Mouse (Mus musculus) adrenal gland, adult 18-20 months (tissue): ENCODE measurements around the gene Frat1. TPM values are rescaled to one million over a fixed set of nuclear protein-coding genes. Genes with fewer than 3 reads are reported as not detected.
A peak's percentile ranks its signal among the peaks of the same experiment; 100 is the strongest.
"Not testable (repeated sequence)": the region's sequence is repeated elsewhere in the genome, so short reads cannot be mapped to it uniquely, and the experiment has no call there.

Experiments used
- DNase-seq, 2 experiments: peaks; one replicate each; pipeline ENCODE4 v3.0.0; 2021 to 2022; ENCODE audit warnings: low spot score in 2 of 2
- total RNA-seq, 2 experiments: library from RNA; stranded (reverse); gene quantifications; 1 replicate in 1 of 2; 2 replicates in 1 of 2; pipeline ENCODE4 v1.2.3; 2021

Gene Frat1
- total RNA-seq, 2 experiments from 2014 or later, result 4.1 to 4.9 TPM

DNA sequence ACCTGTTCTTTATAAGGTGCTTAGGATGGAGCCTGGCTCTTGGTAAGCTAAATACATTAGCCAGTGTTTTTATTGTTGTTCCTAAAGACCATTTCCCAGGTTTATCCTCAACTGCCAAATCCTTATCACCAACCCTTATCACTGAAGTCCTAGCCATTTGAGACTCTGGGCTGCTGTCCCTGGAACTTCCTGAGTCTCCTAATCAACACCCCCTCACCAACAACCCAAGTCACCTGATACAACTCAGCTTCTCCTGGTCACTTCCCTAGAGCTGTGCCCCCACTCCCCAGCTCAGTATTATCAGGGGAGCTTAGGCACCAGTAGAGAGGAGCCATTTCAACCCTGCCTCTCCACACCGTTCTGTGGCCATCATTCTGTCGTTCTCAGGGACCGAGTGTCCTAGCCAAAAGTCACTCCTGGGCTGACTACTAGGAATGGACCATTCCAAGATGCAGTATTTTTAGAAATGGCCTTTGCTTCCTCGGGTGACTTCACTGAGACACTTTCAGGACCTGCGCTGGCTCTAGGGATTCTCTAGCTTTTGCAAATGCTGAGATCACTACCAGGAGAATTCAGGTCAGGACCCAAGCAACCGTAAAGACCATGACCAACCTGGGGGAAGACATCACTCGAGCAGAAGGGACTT, 11.5 kb downstream of the Frat1 start:
- no peak for DNase-seq

DNA sequence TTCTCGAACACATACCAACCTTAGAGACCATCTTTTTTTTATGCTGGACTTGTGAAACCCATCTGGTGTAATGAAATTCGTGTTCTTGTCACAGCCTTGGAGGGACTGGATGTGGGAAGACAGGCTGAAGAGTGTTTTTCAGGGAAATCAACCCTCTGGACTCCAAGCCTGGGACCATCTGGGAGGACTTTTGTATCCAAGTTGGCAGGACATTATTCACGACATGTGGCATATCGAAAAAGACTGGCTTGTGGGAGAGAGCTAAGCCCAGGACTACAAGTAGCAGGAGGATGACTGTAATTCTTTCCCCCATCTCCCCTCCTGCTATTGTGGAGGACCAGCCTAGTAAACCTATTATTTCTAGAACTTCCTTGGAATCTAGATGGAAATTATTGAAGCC, 12.4 kb downstream of the Frat1 start:
- DNase-seq, result no peak

DNA sequence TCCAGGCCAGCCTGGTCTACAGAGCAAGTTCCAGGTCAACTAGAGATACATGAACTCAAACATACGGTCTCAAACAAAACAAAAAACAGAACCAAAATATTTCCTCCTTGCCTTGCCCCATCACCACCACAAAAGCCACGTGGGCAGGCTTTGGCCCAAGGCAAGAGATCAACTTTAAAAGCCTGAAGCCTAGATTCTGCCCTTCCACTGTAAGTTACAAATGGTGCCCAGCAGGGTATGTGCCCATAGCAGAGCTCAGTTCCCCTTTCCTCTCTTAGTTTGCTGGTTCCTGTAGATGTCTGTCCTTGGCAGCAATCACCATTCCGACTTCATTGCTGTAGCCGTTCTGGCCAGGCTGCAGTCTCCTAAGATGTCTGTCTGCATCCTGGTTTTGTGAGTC, 12.9 kb downstream of the Frat1 start:
- DNase-seq, result no peak

DNA sequence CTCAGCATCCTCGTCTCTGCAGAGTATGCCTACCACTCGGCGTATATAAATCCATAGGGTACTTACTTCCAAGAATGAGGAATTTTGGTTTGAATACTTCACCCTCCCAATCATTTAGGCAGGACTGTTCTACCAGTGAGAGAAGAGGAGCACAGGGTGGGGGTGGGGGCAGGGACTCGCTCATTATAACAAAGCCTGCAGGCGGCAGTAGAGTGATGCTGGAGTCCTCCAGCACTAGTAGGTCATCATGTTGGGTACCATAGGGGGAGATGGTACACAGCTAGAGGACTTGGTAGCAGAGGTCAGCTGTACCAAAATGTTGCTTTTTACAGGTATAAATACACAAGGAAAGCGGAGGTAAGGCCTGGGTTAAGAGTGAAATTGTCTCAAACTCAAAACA, 14.6 kb downstream of the Frat1 start:
- no peak for DNase-seq

DNA sequence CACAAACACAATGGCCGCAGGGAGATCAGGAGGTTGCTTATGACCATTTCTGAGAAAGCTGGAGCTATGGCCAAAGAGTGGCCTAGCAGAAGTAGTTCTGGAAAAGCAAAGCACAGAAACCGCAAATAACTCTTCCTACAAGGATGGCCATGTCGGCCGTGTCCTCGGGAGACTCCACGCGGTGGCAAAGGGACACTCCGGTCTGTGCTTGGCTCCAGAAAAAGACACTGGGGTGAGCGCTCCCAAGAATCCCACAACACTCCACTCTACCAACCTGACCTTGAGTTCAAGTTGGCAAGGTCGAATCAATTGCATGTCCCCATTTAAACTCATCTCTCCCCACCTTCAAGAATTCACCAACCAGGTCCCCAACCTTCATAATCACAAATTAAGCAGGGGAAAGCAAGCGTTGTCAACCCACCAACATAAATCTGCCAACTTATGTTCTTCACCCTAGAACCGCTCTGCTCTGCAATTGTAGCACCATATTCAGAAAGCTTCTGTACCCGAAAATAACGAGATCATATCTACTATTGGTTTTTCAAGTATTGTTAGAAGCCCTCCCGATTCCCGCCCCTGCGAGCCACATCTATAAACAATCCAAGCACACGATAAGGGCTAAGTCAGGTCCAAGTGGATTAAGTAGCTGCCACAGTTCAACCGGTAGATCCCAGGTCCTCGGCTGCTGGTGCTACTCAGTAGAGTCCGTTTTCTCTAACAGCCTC, 16.8 kb downstream of the Frat1 start:
- DNase-seq, result peak; percentile 25

DNA sequence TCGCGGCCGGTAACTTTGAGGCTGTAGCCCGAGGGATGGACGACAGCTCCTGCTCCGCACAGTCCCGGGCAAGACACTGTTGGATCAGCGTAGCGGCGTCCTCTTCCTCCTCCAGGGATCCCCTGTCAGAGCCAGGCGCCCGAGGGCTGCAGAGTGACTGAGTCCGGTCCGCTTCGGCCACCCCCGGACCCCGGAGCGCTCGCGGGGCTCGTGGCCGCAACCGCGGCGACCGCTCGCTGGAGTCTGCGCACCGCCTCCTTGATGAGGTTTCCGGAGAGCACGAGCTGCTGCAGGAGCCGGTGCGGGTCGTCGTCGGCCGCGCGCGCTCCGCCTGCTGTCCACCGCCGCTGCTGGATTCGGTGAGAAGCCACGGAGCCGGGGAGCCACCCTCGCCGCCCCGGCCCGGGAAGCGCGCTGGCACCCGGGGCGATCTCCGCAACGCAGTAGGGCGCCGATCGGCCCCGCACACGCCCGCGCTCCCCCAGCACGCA, 17.4 kb downstream of the Frat1 start:
- DNase-seq, result peak; percentile 50 to 54

DNA sequence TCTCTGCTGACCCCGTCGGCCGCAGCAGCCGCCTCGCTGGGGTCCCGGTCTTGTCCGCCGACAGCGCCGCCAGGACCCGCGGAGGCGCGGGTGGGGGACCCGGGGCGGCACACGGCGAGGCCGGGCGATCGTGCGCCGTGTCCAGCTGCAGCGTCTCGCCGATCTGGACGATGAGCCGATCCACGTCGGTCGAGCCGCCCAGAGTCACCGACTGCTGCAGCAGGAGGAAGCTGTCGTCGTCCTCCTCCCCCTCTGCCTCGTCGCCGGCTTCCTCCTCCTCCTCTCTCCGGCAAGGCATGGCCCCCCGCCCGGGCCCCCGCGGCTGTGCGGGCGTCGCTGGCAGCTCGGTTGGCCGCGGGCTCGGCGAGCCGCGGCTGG, 17.8 kb downstream of the Frat1 start:
- peak in 1 of 2 experiments; percentile 38 for DNase-seq

DNA sequence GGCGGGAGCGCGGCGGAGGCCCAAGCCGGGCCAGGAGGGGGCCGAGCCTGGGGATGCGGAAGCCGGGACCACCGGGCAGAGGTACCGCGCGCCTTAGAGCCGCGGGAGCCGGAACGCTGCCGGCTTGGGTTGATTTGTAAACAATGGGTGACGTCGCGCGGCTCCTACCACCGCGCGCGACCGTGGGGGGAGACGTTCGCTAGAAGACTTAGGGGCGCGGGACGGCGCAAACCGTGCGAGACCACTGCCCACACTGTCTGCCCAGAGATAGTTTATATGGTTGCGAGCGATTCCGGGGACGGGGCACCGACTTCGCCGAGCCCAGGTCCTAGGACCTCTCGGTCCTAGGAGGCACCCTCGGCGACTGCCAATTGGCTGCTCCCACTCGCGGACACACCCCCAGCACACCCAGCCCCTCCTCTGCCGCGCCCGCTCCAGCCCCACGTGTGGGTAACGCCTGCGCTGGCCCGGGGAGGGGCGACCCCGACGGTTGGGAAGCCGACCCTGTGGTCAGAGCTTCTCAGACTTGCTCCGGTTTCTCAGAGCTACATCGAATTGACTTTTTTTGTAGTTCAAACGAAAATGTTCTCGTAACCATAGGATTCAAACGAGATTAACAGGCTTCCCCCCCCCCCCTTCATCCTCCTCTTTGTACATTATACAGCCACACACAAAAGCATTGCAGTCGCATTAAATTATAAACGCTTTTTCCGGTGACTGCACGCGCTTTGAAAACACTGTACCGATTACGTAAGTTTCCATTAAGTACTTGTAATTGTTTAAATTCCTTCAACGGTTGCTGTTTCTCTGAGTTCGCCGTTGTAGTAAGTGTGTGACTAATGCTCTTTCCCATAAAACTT, 18.5 kb downstream of the Frat1 start, which contains the start of gene Frat2:
Gene Frat2 (minus strand): TSS at position 141 of the 860 bp plus-strand sequence.
- peak; percentile 81 to 89 for DNase-seq

DNA sequence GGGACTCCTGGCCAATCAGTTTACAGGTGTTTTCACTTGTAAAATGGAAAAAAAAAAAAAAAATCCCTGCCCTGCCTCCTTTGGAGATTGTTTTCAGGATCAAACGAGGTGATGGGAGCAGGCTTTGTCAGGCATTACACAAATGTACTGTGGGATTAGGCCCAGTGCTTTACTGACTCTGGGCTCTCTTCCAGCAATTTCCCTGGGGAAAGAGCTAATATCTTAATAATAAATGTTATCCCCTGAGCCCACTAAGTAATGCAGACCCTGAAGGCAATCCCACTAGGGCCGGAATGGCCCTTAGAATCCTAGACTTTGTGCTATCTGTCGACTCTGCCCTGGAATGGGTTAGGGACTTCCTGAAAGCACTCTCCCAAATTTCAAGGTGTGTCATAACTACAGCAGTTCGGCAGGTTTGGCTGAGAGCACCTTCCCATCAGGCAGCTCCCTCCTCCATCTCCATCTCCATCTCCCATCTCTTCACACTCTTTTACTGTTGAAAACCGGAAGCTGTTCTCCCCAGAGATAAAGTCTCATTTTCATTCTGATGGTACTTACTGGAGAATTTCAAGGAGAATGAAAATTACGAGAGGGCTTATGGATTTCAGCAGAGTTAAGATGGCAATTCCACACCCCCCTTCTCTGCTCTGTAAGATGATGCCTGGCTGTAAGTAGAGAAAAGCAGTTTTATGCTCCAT, 20.4 kb downstream of the Frat1 start:
- DNase-seq, result no peak

DNA sequence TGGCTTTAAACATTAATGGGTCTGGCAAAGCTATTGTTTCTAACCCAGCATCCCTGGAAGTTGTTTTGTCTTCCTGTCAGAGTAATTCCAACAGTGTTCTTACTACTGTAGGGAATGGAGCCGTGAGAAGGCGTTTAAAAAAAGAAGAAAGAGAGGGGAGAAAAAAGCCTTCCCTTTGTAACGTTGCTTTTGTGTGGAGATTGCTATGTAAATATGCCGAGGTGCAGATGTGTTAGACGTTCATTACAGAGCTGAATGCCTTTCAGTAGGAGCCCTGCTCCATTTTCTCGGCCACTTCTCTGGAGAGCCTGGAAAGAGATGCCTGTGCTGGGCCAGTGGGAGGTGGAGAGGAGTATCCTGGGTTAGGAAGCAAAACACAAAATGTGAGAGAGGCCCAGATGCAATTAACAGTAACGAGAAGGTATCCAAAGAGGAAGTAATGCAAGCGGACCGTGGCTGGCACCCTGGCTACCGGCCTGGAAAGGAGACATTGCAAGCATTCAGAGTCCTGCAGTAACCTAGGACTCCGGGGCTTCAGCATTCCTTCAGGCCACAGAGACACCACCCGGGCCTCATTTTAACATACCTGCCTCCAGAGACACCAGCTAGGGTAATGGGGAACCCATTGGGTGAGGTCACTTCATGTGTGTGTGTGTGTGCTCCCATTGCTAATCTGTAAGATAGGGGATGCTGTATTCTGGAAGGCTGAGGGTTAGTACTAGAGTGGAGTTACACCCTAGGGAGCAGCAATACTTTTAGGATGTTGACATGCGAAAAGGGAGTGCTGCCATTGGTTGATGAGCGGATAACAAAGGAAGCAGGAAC, 21.2 kb downstream of the Frat1 start:
- no peak for DNase-seq

DNA sequence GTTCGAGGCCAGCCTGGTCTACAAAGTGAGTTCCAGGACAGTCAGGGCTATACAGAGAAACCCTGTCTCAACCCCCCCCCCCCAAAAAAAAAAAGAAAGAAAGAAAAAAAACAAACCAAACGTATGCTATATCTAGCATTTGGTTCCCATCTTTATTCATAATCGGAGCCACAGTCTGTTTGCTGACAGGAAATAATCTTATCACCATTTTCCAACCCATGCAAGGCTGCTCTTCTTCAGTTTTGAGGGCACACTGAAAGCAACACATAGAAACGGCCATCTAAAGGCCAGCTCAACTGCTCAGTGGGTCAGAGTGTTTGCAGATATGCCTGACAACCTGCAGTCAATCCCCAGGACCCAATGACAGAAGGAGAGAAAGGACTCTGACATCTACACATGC, 22.7 kb downstream of the Frat1 start:
- no peak for DNase-seq

DNA sequence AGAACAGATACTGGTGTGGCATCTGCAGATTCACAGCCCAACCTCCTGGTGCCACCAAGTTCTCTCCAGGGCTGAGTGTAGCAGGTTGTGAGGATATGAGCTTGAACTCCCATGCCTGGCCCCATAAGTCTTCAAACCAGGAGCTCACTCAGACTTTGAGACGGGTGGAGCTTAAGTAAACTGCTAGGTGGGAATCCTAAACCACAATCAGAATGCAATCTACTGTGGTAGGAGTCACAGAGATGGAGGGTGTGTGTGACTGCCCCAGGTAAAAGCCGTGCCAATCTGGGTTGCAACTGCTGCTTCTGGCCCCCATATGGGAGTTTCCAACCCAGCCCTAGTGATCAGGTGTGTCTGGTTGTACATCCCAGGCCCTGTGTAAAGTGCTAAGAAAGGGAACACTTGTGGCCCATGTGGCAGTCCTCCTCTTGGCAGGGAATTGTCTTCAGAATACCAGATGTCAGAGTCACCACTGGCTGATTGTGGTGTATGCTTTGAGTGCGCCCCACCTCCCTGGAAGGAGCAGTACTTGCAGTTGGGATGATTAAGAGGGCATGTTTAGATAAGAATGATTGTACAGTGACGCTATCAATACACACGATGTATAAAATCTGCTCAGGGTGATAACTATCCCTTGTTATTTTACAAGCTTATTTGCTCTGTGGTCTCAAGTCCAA, 27.5 kb downstream of the Frat1 start:
- no peak for DNase-seq

DNA sequence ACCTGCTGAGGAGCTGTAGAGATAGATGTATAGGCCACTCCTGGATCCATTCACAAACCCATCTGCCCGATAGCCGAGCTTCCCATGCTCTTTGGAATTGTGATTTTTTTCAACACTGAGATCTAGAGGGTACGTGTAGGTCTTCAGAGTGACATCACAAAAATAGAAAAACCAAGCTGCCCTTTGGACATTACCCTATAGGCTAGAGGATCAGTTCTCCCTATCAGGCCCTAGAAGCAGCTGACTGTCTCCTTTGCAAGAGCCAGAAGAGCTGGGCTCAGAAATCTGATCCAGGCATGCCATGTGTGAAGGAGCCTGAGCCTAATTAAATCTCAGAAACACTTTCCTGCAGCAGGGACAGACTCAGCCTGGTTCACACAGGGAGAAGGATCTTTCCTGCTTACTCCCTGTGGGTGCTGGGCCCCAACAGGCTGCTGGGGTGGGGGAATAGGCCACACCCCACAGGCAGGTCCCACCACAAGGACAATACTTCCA, 28.1 kb downstream of the Frat1 start:
- DNase-seq, result no peak

DNA sequence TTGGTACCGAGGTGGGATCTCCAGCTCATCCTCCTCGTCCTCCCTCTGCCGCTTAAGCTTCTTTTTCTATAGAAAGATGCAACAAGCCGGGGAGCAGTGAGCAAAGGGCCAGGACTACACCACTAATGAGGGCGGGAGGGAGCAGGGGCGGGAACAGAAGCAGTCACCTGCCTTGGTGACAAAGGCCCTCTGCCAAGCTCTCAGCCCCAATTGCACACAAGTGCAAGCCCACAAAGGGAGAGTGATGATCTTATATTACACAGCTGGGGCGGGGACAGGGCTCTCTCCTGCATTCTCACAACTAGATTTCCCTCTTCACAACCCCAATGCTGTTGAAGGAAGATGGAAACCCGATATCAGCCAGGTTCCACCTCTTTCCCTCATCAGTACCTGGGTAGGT, 36.9 kb downstream of the Frat1 start:
- DNase-seq, result no peak

DNA sequence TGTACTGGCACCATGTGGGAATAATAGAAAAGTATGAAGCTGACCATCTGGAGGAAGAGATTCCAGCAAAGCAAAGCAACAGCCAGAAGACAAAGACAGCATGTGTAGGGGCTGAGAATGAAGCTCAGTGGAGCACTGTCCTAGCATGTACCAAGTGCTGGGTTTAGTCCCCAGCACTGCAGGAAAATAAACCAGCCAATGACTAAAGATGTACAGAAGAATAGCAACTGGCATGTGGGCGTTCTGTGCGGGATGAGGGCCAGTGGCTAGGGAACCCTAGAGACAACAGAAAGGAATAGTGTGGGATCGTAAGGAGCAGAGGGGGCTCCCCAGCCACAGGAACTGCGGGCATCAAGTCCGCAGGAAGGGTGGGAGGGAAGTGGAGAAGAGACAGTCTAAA, 39.5 kb downstream of the Frat1 start:
- DNase-seq, result no peak

DNA sequence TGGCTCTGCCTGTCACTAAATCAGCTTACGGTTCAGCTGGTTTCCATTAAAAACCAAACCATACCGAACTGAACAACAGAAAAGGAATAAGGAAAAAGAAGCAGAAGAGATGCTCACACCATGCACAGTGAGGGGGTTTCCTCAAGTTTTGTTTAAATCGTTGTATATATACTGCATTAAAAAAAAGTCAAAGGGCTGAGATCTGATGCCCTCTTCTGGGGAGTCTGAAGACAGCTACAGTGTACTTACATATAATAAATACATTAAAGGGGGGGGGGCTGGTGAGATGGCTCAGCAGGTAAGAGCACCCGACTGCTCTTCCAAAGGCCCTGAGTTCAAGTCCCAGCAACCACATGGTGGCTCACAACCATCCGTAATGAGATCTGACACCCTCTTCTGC, 40.2 kb downstream of the Frat1 start:
- not testable (repeated sequence) for DNase-seq

DNA sequence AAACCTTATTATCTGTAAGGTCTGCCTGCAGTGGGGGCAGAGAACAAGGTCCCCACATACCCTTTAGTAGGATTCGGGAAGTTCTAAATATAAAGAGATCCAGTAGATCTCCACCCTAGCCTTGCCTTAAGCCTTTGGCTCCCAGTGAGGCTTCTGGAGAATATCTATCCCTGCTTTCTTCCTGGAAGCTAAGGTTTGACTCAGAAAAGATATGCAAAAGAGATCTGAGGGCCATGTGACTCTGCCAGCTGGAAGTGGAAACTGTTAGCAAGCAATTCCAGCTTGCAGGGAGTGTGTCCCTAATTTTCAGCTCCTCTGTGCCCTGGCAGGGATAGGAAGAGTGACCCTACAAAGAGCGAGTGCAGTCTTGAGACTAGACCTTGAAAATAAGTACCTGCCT, 42.5 kb downstream of the Frat1 start:
- no peak for DNase-seq

DNA sequence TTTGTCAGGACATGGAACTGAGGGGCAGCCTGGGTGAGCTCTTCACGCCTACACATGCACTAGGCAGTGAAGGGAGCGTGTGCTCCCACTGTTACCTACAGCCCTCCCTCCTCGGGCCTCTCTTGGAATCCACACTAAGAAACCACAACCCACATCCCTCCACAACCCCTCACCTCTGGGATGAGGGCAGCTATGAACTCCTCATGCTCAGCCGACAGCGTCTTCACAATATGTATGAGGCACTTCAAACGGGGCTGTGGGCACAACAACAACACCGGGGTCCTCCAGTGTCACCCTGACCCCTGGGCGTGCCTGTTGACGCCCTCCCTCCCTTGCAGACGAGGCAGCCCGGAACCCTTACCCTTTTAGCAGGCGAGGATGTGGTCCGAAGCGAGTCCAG, 44.6 kb downstream of the Frat1 start:
- no peak for DNase-seq

DNA sequence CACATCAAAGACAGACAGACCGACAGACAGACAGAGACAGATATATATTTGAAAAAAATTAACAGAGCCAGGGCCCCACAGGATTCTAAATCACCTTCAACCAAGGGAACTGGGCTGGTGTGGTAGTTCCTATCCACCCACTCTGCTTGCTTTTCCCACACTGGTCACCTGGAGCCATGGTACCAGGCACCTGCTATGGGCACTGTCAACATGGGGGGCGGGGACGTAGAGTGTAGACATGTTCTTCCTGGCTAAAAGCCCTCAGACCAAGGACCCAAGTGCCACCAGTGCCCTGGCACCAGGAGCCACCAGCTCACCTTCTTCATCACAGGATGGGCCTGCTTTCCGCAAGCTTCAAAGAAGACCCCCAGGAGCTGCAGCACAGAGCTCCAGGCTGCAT, 52.1 kb downstream of the Frat1 start:
- no peak for DNase-seq
